32 mouse cellular contexts compared by ENCODE assay signal in the genomic region with DNA sequence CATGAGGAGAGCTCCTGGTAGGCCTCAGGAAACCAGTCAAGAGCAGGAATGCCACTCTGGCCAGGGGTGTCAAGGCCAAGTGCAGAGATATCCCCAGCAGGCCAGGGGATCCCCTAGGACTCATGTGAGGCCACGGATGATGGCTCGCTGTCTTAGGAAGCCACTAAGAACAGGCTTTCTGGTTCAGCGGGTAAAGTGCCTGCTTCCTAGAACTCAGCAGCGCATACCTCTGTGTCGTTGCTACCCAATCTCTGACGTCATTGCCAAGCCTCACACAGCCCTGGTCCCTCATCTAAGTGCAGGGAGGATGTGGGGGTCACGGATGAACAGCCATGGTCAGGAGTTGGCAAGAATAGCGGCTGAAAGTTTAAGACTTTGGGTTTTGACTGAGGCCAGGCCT. TPM values are rescaled to one million over a fixed set of nuclear protein-coding genes. Genes with fewer than 3 reads are reported as not detected.
A peak's percentile ranks its signal among the peaks of the same experiment; 100 is the strongest.
DNase-seq lines count a peak whose midpoint lies in the region; ATAC-seq lines count a peak whose summit lies in the region.
"Had no signal": no experiment of that assay in that cellular context is flagged by ENCODE, and none has a peak within 500 bp of the region (broad histone marks: within the 10 kb centered on the region; RNA-seq: fewer than 3 reads in every experiment).

No protein-coding gene starts in this region.

- ATAC-seq in liver, embryonic 16.5 days (ENCODE audit: low read depth): 0 out of 2 replicates have a peak, but pooled peaks have one; percentile 5
- ATAC-seq in liver, embryonic 11.5 days (replicated peaks; ENCODE audit: low FRiP score): no peak
- ATAC-seq in neutrophil, adult 5-6 weeks (ENCODE audit: extremely low read depth, insufficient number of reproducible peaks, low FRiP score, poor library complexity, severe bottlenecking): peak; percentile 79
- ATAC-seq: hindbrain, embryonic 16.5 days had no signal

- no peak overlapping the region for H3K4me2 ChIP-seq in liver, embryonic 16.5 days (ENCODE audit: low read depth, low read length)
- H3K4me2 ChIP-seq in liver, embryonic 11.5 days: no peak overlapping the region
- H3K4me2 ChIP-seq: forebrain, embryonic 12.5 days; heart, embryonic 15.5 days; liver, embryonic 15.5 days; midbrain, embryonic 12.5 days; neural tube, embryonic 13.5 days; stomach, embryonic 15.5 days had no signal

- DNase-seq in liver, embryonic 11.5 days (ENCODE audit: low spot score): no peak
- DNase-seq in A20 (ENCODE audit: low read depth, low spot score): peak; percentile 14
- peak; percentile 68 to 76 for DNase-seq in B cell, adult 2 months
- no peak for DNase-seq in heart, adult 11 months
- DNase-seq: adrenal gland, postnatal 14 days; cerebellum, adult 18-20 months; cerebellum, postnatal 10 days; gastrocnemius, postnatal 14 days; kidney, adult 18-20 months; kidney, postnatal 25 days; lung, postnatal 36 days had no signal

- no peaks in the 10 kb centered on the region for H3K36me3 ChIP-seq in liver, embryonic 16.5 days (ENCODE audit: control insufficient read depth, insufficient read depth)
- no peaks in the 10 kb centered on the region for H3K36me3 ChIP-seq in liver, embryonic 11.5 days (ENCODE audit: control insufficient read depth, insufficient read depth, low read length)
- H3K36me3 ChIP-seq: forebrain, embryonic 12.5 days; heart, embryonic 15.5 days; liver, embryonic 15.5 days; midbrain, embryonic 12.5 days; neural tube, embryonic 13.5 days; stomach, embryonic 15.5 days had no signal

- no peaks in the 10 kb centered on the region for H3K9me3 ChIP-seq in liver, embryonic 16.5 days (replicated peaks; ENCODE audit: control insufficient read depth, low read length)
- no peaks in the 10 kb centered on the region for H3K9me3 ChIP-seq in liver, embryonic 11.5 days (ENCODE audit: control insufficient read depth, low read length)
- H3K9me3 ChIP-seq: forebrain, embryonic 12.5 days; heart, embryonic 10.5 days; heart, embryonic 15.5 days; liver, embryonic 15.5 days; midbrain, embryonic 12.5 days; neural tube, embryonic 13.5 days; stomach, embryonic 15.5 days had no signal

- no peak overlapping the region for H3K27ac ChIP-seq in liver, embryonic 16.5 days (ENCODE audit: low read length)
- H3K27ac ChIP-seq in liver, embryonic 11.5 days (ENCODE audit: low read depth, low read length): no peak overlapping the region
- H3K27ac ChIP-seq: forebrain, embryonic 12.5 days; heart, embryonic 10.5 days; heart, embryonic 15.5 days; layer of hippocampus, adult 2 months; left cerebral cortex, adult 2 months; liver, embryonic 15.5 days; midbrain, embryonic 12.5 days; neural tube, embryonic 13.5 days; stomach, embryonic 15.5 days had no signal

- H3K9ac ChIP-seq in liver, embryonic 16.5 days (ENCODE audit: low read depth, low read length): no peak overlapping the region
- H3K9ac ChIP-seq in liver, embryonic 11.5 days (ENCODE audit: low read depth, low read length): no peak overlapping the region
- H3K9ac ChIP-seq: forebrain, embryonic 12.5 days; heart, embryonic 15.5 days; liver, embryonic 15.5 days; midbrain, embryonic 12.5 days; neural tube, embryonic 13.5 days; stomach, embryonic 15.5 days had no signal

- no peaks in the 10 kb centered on the region for H3K27me3 ChIP-seq in liver, embryonic 16.5 days (ENCODE audit: control insufficient read depth, insufficient read depth, low read depth, low read length)
- H3K27me3 ChIP-seq in liver, embryonic 11.5 days (replicated peaks; ENCODE audit: control insufficient read depth, insufficient read depth, low read length): no peaks in the 10 kb centered on the region
- H3K27me3 ChIP-seq: forebrain, embryonic 12.5 days; heart, embryonic 15.5 days; liver, embryonic 15.5 days; neural tube, embryonic 13.5 days; stomach, embryonic 15.5 days had no signal

- H3K4me1 ChIP-seq in liver, embryonic 16.5 days (ENCODE audit: control insufficient read depth, low read depth, low read length): no peaks in the 10 kb centered on the region
- no peaks in the 10 kb centered on the region for H3K4me1 ChIP-seq in liver, embryonic 11.5 days (replicated peaks; ENCODE audit: control insufficient read depth, insufficient read depth, low read length)
- H3K4me1 ChIP-seq: liver, embryonic 15.5 days had no signal

- 67% methylated on average over 8 of the region's 8 CpGs for WGBS in liver, embryonic 16.5 days (ENCODE audit: insufficient replicate concordance)
- 85% methylated on average over 8 of the region's 8 CpGs for WGBS in liver, embryonic 11.5 days

- no peak overlapping the region for H3K4me3 ChIP-seq in liver, embryonic 16.5 days (ENCODE audit: low read depth, low read length)
- no peak overlapping the region for H3K4me3 ChIP-seq in liver, embryonic 11.5 days (ENCODE audit: low read depth, low read length)
- H3K4me3 ChIP-seq: forebrain, embryonic 12.5 days; heart, embryonic 10.5 days; heart, embryonic 15.5 days; layer of hippocampus, adult 2 months; left cerebral cortex, adult 2 months; liver, embryonic 15.5 days; midbrain, embryonic 12.5 days; neural tube, embryonic 13.5 days; stomach, embryonic 15.5 days had no signal

RNA-seq across cellular contexts. Expression of gene Bdkrb1, which starts 5.8 kb away (rescaled TPM):
- polyA plus RNA-seq in liver, embryonic 16.5 days (2015; fragmentation: Nextera tagmentation; extraction: Ambion mirVana): 0.06 and 0.07 TPM in 2 replicates
- 0.31 and 0.37 TPM in 2 replicates for polyA plus RNA-seq in liver, embryonic 11.5 days (2014; fragmentation: Nextera tagmentation; extraction: Ambion mirVana)
- total RNA-seq in neutrophil, adult 5-6 weeks (2017): not detected in 2 replicates
- total RNA-seq: gastrocnemius, postnatal 14 days; granulocyte monocyte progenitor cell, adult 5-6 weeks; heart, postnatal 25 days; layer of hippocampus, adult 2 months; layer of hippocampus, postnatal 14 days; left cerebral cortex, adult 2 months; left cerebral cortex, postnatal 36 days; megakaryocyte, adult 5-6 weeks; MEL had no signal
- polyA plus RNA-seq: forebrain, embryonic 12.5 days; heart, embryonic 10.5 days; heart, embryonic 15.5 days; hindbrain, embryonic 11.5 days; intestine, embryonic 14.5 days; liver, embryonic 15.5 days; lung, embryonic 16.5 days; midbrain, embryonic 12.5 days; neural tube, embryonic 13.5 days had no signal

RNA-seq across cellular contexts. Expression of gene Bdkrb2, which starts 34.1 kb away (rescaled TPM):
- 0.04 TPM in 1 of 2 replicates, not detected in the other for polyA plus RNA-seq in liver, embryonic 16.5 days (2015; fragmentation: Nextera tagmentation; extraction: Ambion mirVana)
- not detected in 2 replicates for polyA plus RNA-seq in liver, embryonic 11.5 days (2014; fragmentation: Nextera tagmentation; extraction: Ambion mirVana)
- not detected in 2 replicates for total RNA-seq in neutrophil, adult 5-6 weeks (2017)
- total RNA-seq: granulocyte monocyte progenitor cell, adult 5-6 weeks; megakaryocyte, adult 5-6 weeks; MEL had no signal

Comparison
In these comparisons a context has a peak if more than half of its experiments do, and no peak if none do; other contexts are left out.
1. DNase-seq: peak in A20 (single experiment) and B cell, adult 2 months (2 of 2); none in liver, embryonic 11.5 days (single experiment) and heart, adult 11 months (single experiment).